Mouse (Mus musculus) C2C12 (cell line): Measurements from ENCODE around the gene Sh3kbp1. TPM values are rescaled to one million over a fixed set of nuclear protein-coding genes. Genes with fewer than 3 reads are reported as not detected.

Source experiments
- H3K27me3 ChIP-seq: one replicate; pipeline ENCODE4 v1.6.1; 2011; ENCODE audit not compliant: control insufficient read depth, insufficient read depth, insufficient read length
- H3K36me3 ChIP-seq: one replicate; pipeline ENCODE4 v1.6.1; 2011; ENCODE audit not compliant: control insufficient read depth, insufficient read depth
- H3K4me3 ChIP-seq: one replicate; pipeline ENCODE4 v1.5.1; 2011; ENCODE audit warnings: mild to moderate bottlenecking, control low read depth; ENCODE audit not compliant: poor library complexity, insufficient read depth, severe bottlenecking
- H3K79me2 ChIP-seq: one replicate; pipeline ENCODE4 v1.6.1; 2011; ENCODE audit not compliant: control insufficient read depth, insufficient read depth
- H3K79me3 ChIP-seq: one replicate; pipeline ENCODE4 v1.6.1; 2011; ENCODE audit warnings: low read depth, control low read depth
- H3ac ChIP-seq: one replicate; pipeline ENCODE3; 2011; ENCODE audit warnings: low read depth; ENCODE audit not compliant: control insufficient read depth, insufficient read length
- CEBPB ChIP-seq: IDR thresholded peaks from one replicate; pipeline ENCODE4 v1.6.1; 2011; ENCODE audit warnings: low read depth, mild to moderate bottlenecking, control low read depth, moderate library complexity
- CTCF ChIP-seq: IDR thresholded peaks from one replicate; pipeline ENCODE4 v1.5.1; 2011; ENCODE audit not compliant: control insufficient read depth, insufficient read depth, insufficient read length
- FOSL1 ChIP-seq: IDR thresholded peaks from one replicate; pipeline ENCODE4 v1.8.0; 2011; ENCODE audit warnings: mild to moderate bottlenecking, low read length; ENCODE audit not compliant: poor library complexity, insufficient read depth, severe bottlenecking
- MAX ChIP-seq: IDR thresholded peaks from one replicate; pipeline ENCODE4 v1.6.1; 2011; ENCODE audit warnings: mild to moderate bottlenecking, control low read depth
- MYOD1 ChIP-seq: IDR thresholded peaks from one replicate; pipeline ENCODE4 v1.6.1; 2011; ENCODE audit warnings: low read depth; ENCODE audit not compliant: control insufficient read depth, insufficient read length
- MYOG ChIP-seq: IDR thresholded peaks from one replicate; pipeline ENCODE4 v1.6.1; 2011; ENCODE audit not compliant: control insufficient read depth, insufficient read length; ENCODE audit errors: extremely low read depth
- USF1 ChIP-seq: IDR thresholded peaks from one replicate; pipeline ENCODE4 v1.6.1; 2011; ENCODE audit warnings: low read depth, mild to moderate bottlenecking, control low read depth, moderate library complexity
- polyA plus RNA-seq: library from polyadenylated mRNA; unstranded; fragments of >200 nt; fragmentation: generic; extraction: Trizol; gene quantifications from one replicate; pipeline ENCODE4 v1.2.1, GENCODE M21; 2012; ENCODE audit warnings: missing spikeins

The Sh3kbp1 gene
- polyA plus RNA-seq, 1 experiment: 46.2 TPM

DNA sequence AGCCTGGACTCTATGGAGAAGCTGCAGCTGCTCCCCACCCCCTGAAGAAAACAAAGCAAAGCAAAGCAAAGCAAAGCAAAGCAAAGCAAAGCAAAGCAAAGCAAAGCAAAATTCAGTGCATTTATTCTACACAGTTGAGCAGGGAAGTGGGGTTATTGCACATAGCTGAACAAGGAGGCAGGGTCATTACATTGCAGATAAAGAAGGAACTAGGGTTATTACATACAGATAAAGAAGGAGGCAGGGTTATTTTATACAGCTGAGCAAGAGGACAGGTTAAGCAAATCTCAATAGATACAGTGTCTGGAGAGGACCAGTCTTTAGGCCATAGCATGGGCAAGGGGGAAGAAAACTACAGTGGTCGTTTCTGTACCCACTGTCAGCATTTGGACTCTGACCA, 177.3 kb downstream of the Sh3kbp1 start:
- Histone ChIP-seq H3K79me3 (peaks cover 1% of the 10 kb centered on the region), H3K79me2 (peaks cover 9% of the 10 kb centered on the region), H3ac (no peak overlapping the region), H3K4me3 (no peak overlapping the region), H3K27me3 (no peaks in the 10 kb centered on the region), H3K36me3 (no peaks in the 10 kb centered on the region)
- TF ChIP-seq CTCF (no peak), USF1 (no peak), CEBPB (no peak), MAX (no peak), MYOG (no peak), MYOD1 (no peak), FOSL1 (no peak)

DNA sequence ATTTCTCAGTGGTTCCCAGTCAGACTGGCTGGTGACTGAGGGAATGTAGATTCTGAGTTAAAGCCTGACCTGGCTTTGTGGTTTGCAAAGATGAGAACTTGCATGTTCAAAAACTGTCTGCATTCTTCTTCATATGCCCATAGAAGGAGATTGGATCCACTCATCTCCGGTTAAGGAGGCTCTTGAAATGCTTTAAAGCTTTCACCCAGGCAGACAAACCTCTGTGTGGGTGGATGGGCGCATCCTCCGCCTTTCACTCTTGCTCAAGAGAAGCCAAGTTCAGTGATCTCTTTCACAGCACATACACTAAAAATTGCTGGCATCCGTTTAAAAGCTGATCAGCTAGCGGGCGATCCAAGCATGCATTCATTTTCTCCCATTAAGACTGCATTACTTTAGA, 182.4 kb downstream of the Sh3kbp1 start:
- Histone ChIP-seq H3K36me3 (no peaks in the 10 kb centered on the region), H3K4me3 (no peak overlapping the region), H3K27me3 (no peaks in the 10 kb centered on the region), H3ac (no peak overlapping the region), H3K79me2 (no peaks in the 10 kb centered on the region), H3K79me3 (peaks cover 6% of the 10 kb centered on the region)
- TF ChIP-seq MAX (no peak), CEBPB (peak; percentile 75), USF1 (no peak), CTCF (no peak), FOSL1 (no peak), MYOG (no peak), MYOD1 (no peak)

GRCm38 (mm10) chrX:159810469-159810868, 183.4 kb downstream of the Sh3kbp1 start:
- Histone ChIP-seq H3K4me3 (no peak overlapping the region), H3K79me2 (no peaks in the 10 kb centered on the region), H3K36me3 (no peaks in the 10 kb centered on the region), H3K79me3 (peaks cover 6% of the 10 kb centered on the region), H3ac (no peak overlapping the region), H3K27me3 (no peaks in the 10 kb centered on the region)
- TF ChIP-seq FOSL1 (no peak), MYOG (no peak)

DNA sequence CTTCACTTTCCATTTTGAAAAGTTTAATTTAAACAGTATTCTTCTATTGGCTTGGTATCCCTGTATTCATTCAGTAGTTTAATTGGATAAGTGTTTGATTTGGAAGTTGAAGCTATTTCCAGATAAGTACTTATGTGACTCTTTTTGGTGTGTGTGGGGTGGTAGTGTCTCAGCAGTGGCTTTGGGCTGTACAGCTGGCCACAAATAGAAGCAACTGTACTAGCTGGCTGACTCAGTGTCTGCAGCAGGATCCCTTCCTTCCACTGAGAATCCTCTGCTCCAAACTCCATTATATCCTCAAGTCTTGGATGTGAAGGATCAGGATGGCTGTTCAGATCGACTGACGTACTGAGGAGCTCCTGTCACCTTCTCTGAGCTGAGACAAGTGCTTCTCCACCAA, 190.4 kb downstream of the Sh3kbp1 start:
- Histone ChIP-seq H3K79me3 (peaks cover 3% of the 10 kb centered on the region), H3K4me3 (no peak overlapping the region), H3K27me3 (no peaks in the 10 kb centered on the region), H3K36me3 (no peaks in the 10 kb centered on the region), H3ac (no peak overlapping the region), H3K79me2 (no peaks in the 10 kb centered on the region)
- TF ChIP-seq USF1: no peak
- no peak for TF ChIP-seq FOSL1
- TF ChIP-seq MAX: no peak
- no peak for TF ChIP-seq MYOD1

- Histone ChIP-seq H3ac (no peak overlapping the region), H3K27me3 (no peaks in the 10 kb centered on the region), H3K79me2 (no peaks in the 10 kb centered on the region), H3K36me3 (no peaks in the 10 kb centered on the region), H3K4me3 (no peak overlapping the region), H3K79me3 (no peaks in the 10 kb centered on the region)
- TF ChIP-seq MYOD1 (no peak), CEBPB (no peak), CTCF (no peak), MAX (no peak), MYOG (no peak), USF1 (no peak), FOSL1 (no peak)
Observed at GRCm38 (mm10) chrX:159828135-159828534, 201.1 kb downstream of the Sh3kbp1 start.

DNA sequence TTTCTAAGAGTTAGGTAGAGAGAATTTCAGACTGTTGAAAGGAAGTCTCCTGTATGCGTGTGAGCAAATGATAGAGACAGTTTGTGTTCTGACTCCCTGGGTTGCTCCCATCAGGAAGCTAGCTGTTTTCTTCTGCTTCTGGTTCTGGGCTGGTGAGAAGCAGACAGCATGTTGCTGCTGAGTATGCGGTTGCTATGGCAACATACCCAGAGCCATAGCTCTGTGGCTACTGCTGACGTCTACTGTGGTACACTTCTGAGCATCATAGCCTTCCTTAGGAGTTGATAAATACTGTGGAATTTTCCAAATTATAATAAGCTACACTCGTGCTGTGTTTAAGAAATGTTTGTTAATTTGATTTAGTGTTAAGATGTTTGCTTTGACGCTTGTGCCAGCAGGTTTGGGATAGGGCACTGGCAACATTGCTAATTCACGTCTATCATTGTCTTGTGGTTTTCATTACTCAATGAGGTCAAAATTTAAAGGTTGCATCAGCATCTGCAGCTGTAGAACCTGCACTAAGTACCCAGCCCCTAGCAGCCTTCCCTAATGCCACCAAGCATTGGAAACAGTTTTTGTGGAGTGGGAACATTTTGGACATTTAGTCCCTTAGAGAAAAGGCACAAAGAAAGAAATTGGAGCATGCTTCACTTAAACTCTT, 202.2 kb downstream of the Sh3kbp1 start:
- Histone ChIP-seq H3K27me3 (no peaks in the 10 kb centered on the region), H3K79me2 (no peaks in the 10 kb centered on the region)

More for the DNA sequence above, 202.2 kb downstream of the Sh3kbp1 start:
- Histone ChIP-seq H3K4me3 (no peak overlapping the region), H3ac (no peak overlapping the region), H3K36me3 (no peaks in the 10 kb centered on the region), H3K79me3 (no peaks in the 10 kb centered on the region)
- TF ChIP-seq FOSL1 (no peak), MYOG (no peak), MYOD1 (no peak), CTCF (no peak), CEBPB (no peak), MAX (no peak), USF1 (no peak)
